Mouse (Mus musculus) adipocyte (in vitro differentiated cells): ENCODE results near the gene Atp8a2.

ENCODE experiments used
- DNase-seq: peaks from one replicate; pipeline ENCODE4 v3.0.0-alpha.2; 2016; ENCODE audit warnings: low spot score

Gene Atp8a2

DNA sequence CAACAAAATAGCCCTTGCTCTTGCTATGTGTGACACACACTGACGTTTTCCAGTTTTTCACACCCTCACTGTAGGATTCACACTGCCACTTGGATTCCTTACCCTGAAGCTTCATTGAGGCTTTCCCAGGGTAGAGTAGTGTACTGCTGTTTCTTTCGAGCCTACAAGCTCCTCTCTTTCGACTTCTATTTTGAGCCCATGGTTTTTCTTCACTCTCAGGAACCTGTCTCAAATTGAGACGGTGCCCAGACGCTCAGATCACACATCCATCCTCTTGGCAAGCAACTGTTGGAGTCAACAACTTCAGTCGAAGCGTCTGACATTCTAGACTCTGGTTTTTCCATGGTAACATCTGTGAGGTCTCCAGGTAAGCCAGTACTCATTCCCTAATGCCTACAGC is at the start of gene Atp8a2:
Gene Atp8a2 (minus strand): TSS at position 296 of the 400 bp plus-strand sequence.
- no peak for DNase-seq

DNA sequence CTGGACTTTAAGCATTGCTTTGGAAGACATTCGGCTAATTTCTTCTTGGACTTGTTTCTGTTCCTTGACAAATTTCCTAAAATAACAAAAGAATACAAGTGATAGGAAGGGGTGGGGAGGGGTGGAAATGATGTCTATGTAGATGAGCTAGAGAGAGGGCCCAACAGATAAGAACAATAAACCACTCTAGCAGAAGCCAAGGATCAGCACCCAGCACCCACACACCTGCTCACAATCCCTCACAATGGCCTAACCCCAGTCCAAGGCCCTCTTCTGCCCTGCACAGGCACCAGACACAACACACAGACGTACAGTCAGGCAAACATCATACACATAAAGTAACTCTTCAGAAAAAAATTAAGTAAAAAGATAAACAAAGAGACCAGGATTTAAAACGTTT is 41.6 kb upstream of the Atp8a2 start:
- DNase-seq, result no peak

DNA sequence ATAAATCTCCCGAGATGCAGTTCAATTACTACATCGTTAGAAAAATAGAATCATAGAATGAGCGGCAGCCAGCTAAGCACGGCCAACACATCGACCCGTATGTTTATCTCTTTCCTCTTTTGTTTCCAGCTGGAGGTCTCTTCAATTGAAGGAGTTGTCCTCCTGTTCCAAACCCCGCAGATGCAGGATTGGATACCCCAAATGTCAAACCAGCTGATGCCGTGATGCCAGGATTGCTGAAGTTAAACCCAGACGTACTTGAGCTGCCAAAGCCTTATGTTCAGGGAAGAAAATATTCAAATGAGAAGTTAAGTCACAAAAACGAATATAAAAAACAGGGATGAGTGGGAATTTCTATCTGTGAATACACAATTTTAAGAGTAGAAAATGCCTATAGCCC is 22.9 kb upstream of the Atp8a2 start:
- DNase-seq, result no peak

DNA sequence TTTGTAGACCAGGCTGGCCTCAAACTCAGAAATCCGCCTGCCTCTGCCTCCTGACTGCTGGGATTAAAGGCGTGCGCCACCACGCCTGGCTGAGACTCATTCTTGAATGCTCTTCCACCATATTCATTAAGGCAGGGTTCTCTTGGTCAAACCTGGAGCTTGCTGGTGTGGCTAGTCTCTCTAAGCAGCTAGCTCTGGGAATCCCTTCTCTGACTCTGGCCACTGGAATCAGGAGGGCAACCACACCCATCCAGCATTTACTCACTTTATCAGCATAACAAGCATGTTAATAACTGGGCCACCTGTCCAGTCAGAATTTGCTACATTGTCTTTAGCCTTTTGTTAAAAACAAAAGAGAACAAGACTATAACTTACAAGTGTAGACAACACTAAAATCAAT is 20.6 kb upstream of the Atp8a2 start:
- no peak for DNase-seq

DNA sequence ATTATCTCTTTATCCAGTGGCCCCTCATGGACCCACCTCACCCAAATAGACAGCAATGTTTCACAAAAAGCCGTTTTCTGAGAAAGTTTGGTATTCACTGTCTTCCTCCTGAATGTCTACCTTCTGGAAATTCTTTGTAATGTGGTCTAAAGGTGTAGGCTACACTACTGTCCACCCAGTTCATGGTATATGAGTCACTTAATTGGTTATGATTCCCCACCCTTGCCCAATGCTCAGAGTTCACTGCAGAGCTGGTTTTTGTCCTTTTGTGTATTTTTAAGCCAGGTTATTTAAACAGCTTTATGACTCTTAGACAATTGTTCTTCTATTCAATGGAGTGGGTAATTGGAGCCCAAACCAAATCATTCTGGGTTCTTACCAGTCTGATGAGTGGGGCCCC is 19.1 kb upstream of the Atp8a2 start:
- no peak for DNase-seq

DNA sequence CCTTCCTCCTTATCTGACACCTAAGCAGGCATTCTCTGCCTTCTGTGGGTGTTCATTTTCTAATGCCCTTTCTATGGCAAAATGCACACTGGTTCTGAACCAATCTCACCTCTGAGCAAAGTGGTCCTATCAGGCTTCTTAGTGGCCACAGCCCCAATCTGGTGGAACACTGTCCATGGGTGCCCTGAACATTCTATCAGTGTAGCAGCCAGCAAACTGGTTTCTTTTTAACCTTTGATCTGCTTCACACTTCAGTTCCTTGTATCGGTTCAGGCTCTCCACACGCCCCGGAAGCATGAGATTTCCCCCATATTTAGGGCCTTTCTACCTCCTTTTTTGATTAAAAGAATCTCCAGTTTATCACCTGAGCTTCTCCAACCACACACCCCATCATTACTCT is 18.0 kb upstream of the Atp8a2 start:
- DNase-seq, result no peak

DNA sequence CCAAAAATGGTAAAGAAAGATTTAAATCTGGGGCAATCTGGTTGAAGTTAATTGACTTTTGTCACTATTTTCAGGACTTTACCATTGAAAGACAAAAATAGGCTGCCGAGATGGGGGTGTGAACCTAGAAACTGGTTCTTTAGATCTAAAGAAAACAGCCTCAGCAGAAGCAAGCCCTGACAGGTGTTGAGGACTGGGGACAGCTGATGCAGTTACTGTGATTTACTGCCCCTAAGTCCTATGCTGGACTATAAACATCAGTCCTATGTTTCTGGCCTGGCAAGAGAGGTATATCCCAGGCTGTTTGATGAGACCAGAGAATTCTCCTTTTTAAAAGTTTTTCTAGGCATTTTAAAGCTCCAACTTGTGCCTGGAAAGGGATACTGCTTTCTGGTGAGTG is 17.1 kb upstream of the Atp8a2 start:
- DNase-seq, result no peak

DNA sequence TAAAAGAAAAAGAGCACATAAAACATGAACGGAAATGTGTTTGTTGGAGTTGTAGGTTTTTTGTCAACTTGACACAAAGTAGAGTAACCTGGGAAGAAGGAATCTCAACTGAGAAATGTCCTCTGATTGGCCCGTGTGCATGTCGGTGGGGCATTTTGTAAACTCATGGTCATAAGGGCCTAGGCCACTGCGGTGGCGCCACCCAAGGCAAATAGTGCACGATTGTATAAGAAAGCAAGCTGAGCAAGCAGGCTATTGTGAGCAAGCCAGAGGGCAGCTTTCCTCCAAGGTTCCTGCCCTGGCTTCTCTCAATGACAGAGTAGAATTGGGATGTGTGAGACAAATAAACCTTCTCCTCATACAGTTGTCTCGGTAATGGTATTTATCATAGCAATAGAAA is 12.2 kb upstream of the Atp8a2 start:
- DNase-seq, result no peak

DNA sequence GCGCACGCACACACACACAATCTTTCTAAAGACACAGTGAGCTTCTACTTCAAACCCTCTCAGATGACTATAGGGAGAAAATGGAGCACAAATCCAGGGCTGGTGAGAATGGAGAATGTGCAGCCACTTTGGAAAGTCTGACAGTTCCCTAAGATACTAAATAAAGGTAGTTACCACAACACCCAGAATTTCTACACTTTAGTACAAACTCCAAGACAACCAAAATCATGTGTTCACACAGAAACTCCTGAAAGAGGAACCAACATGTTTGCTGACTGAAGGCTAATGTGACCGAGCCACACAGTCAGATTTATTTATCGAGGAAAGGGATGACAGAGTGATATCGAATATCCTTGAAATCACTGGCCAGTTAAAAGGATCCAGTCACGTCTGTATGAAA is 8.0 kb upstream of the Atp8a2 start:
- DNase-seq, result no peak

DNA sequence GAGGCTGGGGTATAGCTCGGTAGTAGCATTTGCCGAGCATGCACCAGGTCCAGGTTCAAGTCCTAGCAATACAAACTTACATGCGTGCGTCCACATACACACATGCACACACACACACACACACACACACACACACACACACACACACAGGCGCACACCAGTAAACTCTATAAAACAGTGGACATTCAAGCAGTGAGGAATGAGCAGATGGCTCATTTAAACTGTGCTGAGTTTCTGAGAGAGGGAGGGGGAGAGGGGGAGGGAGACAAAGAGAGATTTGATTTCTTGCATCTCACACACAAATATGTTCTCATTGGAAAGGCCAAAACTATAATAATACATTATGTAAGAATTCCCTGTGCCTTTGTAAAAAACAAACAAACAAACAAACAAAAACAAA is 980 bp downstream of the Atp8a2 start:
- no peak for DNase-seq

DNA sequence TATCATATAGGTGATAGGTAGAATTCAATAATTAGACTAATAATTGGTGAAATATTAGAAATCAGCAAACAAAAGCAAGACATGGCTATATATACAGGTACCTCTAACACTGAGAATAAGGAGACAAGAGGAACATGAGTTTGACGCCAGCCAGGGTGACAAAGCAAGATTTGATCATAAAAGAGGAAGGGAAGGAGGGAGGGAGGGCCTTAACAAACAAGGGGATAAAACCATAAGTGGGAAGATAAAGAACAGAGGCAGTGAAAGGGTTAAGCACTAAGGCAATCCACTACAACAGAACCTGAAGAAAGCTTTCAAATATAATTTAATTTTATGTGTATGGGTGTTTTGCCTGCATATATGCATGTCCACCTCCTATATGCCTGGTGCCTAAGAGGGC is 2.4 kb downstream of the Atp8a2 start:
- DNase-seq, result no peak

DNA sequence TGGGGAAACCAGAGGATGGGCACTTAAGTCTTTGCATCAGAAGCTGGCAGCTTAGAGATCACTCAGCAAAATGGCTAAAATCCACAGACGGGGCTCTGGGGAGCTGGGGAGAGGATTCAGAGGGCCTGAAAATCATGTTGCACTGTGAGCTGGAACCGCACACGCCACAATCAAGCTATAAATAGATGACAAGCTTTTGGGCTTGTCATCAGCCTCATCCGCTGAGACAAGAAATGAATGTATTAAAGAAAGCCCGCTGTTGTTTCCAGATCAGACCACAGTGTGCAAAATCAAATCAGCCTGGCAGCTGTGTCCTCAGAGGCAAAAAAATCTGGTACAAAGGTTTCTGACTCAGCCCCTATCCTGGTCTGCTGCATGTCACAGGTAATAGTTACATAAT is 7.2 kb downstream of the Atp8a2 start:
- no peak for DNase-seq

DNA sequence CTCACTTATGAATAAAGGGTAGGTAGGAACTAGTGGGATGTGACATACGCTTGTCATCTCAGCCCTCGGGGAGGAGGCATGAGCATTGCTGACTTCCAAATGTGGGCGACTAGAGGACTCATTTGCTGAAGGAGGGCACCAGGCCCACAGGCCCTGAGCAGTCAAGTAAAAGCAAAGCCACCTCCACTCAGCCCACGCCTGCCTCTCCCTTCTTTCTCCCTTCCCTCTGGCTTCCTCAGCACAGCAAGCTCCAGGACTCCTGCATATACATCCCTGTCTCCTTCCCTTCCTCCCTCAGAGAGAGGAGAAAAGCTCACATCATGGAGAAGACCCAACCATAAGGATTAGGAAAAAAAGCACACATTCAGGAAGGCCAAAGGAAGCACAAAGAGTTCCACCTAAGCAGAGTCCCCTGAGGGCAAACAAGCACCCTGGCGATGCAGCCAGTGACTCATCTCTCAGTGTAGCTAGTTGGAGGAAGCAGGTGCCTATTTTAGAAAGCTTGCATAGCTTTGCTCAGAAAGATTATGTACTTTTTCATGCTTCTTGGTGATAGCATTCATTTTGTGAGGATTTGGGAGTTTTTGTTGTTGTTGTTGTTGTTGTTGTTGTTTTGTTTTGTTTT is 8.7 kb downstream of the Atp8a2 start:
- no peak for DNase-seq

DNA sequence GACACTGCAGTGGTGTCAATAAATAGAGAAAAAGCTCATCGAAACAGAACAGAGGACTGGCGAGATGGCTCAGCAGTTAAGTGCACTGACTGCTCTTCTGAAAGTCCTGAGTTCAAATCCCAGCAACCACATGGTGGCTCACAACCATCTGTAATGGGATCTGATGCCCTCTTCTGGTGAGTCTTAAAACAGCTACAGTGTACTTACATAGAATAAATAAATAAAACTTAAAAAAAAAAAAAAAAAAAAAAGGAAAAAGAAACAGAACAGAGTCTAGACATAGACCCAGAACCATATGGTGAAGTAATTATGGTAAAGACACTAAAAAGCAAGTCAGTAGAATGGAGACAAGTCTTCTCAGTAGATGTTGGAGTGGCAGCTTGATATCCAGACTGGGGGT is 15.7 kb downstream of the Atp8a2 start:
- DNase-seq, result no peak

DNA sequence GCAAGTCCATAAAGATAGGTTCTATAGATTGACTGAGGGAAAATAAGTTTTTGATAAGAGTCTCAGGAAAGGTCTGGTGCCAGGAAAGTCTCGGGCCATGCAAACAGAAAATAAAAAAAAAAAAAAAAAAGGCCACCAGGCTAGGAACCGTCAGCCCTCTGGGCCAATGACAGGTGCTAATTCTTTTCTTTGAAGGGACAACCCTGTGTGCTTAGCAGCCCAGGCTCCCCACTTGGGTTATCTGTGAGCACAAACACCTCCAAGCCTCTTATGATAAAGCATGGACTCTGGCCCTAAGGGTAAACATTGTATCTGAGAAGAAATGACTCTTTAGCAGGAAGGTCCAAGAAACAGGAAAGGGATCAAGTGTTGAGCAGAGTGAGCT is 18.4 kb downstream of the Atp8a2 start:
- DNase-seq, result no peak

DNA sequence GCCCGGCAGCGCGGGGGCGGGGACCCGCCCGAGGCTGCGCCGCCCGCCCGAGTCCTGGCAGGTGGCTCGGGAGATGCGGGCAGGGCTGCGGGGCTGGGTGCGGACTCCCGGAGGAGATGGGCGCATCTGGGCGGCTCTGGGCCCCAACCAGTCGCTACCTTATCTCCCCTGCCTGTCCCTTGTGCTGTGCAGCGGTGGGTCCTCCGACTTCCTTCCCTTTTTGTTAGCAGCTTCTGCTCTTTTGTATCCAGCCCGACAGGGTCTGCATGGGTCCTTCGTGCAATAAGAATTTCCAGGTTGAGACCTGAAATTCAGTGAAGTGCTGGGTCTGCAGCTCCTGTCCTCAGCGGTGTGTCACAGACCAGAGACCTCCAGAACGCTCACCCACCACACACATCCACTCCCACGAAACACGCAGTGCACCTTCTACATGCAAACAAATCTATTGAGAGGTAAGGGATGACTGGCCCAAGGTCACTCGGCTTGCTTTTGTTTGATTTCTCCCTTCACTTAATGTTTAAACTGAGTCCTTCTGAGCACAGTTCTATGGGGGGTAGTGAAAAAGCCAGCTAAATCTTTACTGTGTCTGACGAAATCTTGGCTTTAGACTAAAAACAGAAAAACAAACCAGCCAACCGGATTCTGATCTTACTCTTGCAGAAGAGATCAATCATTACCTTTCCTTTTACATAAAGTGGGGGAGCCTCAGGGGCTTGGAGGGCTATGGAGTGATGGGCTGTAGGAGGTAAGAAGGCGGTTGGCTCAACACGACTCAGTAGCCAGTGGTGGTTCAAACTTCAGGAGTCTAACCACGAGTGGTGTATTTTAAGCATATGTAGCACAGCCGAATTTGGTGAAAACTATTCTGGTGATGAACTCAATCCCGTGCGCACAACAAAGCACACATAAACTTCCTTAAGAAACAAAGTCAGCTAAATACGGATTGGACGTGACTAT is 19.1 kb downstream of the Atp8a2 start:
- DNase-seq, result no peak

DNA sequence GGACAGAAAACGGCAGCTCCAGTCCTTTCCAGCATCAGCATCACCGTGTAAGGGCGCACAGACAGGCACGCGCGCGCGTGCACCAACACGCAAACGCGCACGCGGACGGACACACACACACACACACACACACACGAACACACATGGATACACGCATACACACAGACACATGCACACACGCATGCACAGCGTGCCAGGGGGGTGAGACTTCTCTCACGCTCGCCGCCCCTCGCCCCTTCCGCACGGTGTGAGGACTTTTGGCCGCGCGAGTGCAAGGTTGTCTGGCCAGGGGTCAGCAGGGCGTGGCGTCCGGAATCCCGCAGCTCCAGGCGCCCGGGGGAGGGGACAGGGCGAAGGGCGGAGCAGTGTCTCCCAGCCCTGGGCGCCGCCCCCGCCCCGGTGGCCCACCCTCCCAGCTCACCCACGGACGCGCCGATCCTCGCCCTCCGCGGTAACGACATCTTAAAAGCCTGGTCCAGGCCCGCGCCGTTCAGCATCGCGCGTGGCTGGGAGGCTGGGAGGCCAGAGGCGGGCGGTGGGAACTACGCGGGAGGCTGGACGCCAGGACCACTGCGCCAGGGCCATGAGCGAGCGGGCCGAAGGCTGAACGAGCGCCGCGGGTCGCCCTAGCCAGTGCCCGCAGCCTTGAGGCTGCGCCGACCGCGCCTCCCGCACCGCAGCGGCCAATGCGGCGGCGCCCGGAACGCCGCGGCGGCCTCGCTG is 19.9 kb downstream of the Atp8a2 start:
- DNase-seq, result no peak

DNA sequence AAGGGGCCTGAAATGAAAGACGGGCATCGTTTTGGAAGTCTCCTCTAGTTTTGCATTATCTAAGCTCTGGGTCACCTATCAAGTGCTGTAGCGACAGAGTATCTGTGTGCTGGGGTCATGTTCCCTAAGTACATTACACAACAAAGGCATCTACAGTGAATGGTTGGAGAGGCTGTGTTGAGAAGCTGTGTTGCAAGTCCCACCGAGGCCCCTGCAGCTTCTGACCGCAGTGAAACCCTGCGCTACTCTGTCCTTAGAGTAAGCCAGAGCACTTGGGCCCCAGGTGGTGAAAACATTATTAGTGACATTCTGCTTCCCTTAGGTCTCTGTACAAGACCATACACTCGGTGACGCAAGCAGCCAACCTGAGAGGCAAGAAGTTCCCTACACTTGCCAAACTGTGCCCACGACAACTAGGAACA is 20.5 kb downstream of the Atp8a2 start:
- DNase-seq, result no peak

DNA sequence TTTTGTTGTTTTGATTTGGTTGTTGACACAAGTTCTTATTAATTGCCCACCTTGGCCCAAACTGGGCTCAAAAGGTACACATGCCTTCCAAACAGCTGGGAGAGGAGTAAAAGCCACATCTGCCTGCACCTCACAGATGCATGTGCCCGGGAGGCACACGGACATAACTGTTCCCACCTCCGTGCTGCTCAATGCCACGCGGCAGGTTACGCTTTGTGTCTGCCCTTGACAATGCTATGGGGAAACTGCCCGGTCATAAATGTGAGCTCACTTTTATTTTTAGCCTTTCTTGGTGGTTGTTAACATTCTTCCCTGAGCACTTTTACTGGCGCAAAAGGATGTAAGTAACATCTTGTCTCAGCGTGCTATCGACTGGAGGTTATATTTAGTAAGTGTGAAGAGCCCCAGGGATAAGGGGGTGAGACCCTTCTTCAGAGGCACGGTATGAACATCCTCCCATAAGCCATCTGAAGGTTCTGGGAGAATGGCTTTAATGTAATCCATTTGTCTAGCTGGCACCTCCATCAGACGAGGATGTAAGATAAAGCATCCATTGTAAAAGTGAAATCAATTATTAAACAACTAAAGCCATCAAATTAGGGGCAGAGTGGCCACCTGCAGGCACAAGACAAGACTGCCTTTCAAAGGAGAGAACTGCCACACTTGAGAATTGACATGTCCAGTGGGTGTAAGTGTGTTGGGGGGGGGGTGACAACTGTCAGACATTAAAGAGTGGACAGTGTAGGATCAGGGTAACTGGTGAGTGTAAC is 24.5 kb downstream of the Atp8a2 start:
- no peak for DNase-seq

DNA sequence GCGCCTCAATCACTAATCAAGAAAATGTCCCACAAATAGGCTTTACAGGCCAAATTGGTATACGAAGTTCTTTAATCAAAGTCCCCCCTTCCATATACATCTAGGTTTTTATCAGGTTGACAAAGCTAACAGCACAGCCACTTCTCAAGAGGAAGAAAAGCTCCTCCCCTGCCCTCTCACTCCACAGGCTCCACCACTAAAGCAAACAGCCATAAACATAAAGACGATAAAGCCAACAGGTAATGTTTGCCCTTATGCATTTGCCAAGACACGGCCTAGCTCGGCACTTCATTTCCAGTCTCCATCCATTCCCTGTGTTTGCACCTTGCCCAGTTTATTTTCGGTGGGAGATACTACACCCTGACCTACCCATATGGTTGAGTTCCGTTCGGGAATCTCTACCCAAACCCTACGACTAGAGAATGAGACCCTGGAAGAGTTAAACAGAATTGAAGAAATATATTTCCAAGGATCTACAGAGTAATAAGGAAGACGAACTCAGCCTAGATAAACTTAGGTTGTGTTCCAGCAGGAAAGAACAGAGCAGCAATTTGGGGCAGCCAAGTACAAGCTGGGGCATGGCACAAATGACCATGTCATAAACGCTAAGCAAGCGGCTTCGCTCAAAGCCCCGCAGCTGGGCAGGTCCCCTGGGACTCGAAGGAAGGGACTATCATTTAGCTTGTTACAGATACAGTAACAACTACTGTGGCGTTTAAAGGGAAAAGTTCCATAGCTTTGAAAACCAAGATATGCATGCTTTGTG is 26.0 kb downstream of the Atp8a2 start:
- DNase-seq, result no peak

DNA sequence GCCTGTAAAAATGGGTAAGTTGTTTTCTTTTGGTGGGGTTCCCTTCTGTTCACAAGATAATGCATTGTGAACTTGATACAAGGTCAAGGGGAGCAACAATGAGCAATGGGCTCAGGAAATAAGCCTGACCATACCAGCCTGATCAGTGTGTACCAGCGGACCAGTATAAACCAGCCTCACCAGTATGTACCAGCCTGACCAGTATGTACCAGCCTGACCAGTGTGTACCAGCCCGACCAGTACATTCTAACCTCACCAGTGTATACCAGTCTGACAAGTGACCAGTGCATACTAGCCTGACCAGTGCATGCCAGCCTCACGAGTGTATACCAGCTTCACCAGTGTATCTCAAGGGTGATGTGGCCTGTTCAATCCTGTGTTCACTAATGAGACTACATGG is 33.6 kb downstream of the Atp8a2 start:
- no peak for DNase-seq
